Mouse (Mus musculus) testis, adult 2 months (tissue): ENCODE measurements around the gene Plscr3.

Experiments
- CTCF ChIP-seq: fragments of 200-500 bp; IDR thresholded peaks from 2 replicates; pipeline ENCODE4 v1.5.1; 2012; ENCODE audit warnings: low read depth, mild to moderate bottlenecking, inconsistent platforms, low read length, moderate library complexity; ENCODE audit not compliant: control insufficient read depth, insufficient read depth, insufficient replicate concordance
- POLR2A ChIP-seq: fragments of 200-500 bp; IDR thresholded peaks from 2 replicates; pipeline ENCODE4 v1.6.1; 2012; ENCODE audit warnings: low read depth, mild to moderate bottlenecking, inconsistent platforms, low read length, moderate library complexity; ENCODE audit not compliant: control insufficient read depth

- TF ChIP-seq POLR2A = no peak
- TF ChIP-seq CTCF = no peak
These were observed 7.5 kb upstream of the Plscr3 start for GRCm38 (mm10) chr11:69838714-69839104.
